In genomic region chr1:180364005-180364404, GRCm38 (mm10) we compare ENCODE assay signal across 7 mouse cellular contexts. TPM values are rescaled to one million over a fixed set of nuclear protein-coding genes. Genes with fewer than 3 reads are reported as not detected.
DNase-seq lines count a peak whose midpoint lies in the region; ATAC-seq lines count a peak whose summit lies in the region.

No protein-coding gene starts in this region.

- no peak overlapping the region for H3K27ac ChIP-seq in embryonic facial prominence, embryonic 13.5 days
- H3K27ac ChIP-seq in intestine, embryonic 16.5 days (ENCODE audit: low read length) = peak overlapping the region; percentile 38; the same call in 1 of the 2 replicates

- H3K4me3 ChIP-seq in embryonic facial prominence, embryonic 13.5 days = no peak overlapping the region
- H3K4me3 ChIP-seq in intestine, embryonic 16.5 days (ENCODE audit: low read length) = no peak overlapping the region

- peak overlapping the region; percentile 72; the same call in 1 of the 2 replicates for H3K4me2 ChIP-seq in embryonic facial prominence, embryonic 13.5 days
- H3K4me2 ChIP-seq in intestine, embryonic 16.5 days (ENCODE audit: low read depth, low read length) = peak overlapping the region; percentile 26

- H3K4me1 ChIP-seq in embryonic facial prominence, embryonic 13.5 days = peaks cover 51% of the 10 kb centered on the region
- H3K4me1 ChIP-seq in intestine, embryonic 16.5 days (ENCODE audit: control insufficient read depth, insufficient read depth, low read length) = peaks cover 31% of the 10 kb centered on the region

- H3K27me3 ChIP-seq in embryonic facial prominence, embryonic 13.5 days = no peaks in the 10 kb centered on the region
- H3K27me3 ChIP-seq in intestine, embryonic 16.5 days (replicated peaks; ENCODE audit: control insufficient read depth, insufficient read depth, low read length) = no peaks in the 10 kb centered on the region

- DNase-seq in thymus, postnatal 14 days = peak; percentile 41
- no peak for DNase-seq in thymus, postnatal 10 days (ENCODE audit: low spot score in 2 of 2)
- DNase-seq in lung, postnatal 36 days = peak; percentile 68
- DNase-seq in left cerebral cortex, postnatal 4 days = no peak

- intact Hi-C loops in left cerebral cortex, postnatal 4 days (cut with DNase I) = no loop called here

- no peak overlapping the region for H3K9ac ChIP-seq in embryonic facial prominence, embryonic 13.5 days
- 0 out of 2 replicates have a peak overlapping the region, but pooled peaks have one; percentile 25 for H3K9ac ChIP-seq in intestine, embryonic 16.5 days (ENCODE audit: low read depth, low read length)

- 81% methylated on average over 17 of the region's 17 CpGs for WGBS in embryonic facial prominence, embryonic 13.5 days
- 34% methylated on average over 17 of the region's 17 CpGs for WGBS in intestine, embryonic 16.5 days

- ATAC-seq in embryonic facial prominence, embryonic 13.5 days (ENCODE audit: insufficient number of reproducible peaks, insufficient read depth, low FRiP score, low TSS enrichment, low read depth) = no peak
- peak; percentile 13; the same call in 1 of the 2 replicates for ATAC-seq in intestine, embryonic 16.5 days
- no peak for ATAC-seq in erythroid progenitor cell, adult 5-6 weeks (replicated peaks; ENCODE audit: low FRiP score, poor library complexity, severe bottlenecking)

- H3K36me3 ChIP-seq in embryonic facial prominence, embryonic 13.5 days = 0 out of 2 replicates have a peak, but pooled peaks cover 5% of the 10 kb centered on the region
- H3K36me3 ChIP-seq in intestine, embryonic 16.5 days (ENCODE audit: control insufficient read depth, insufficient read depth, low read length) = no peaks in the 10 kb centered on the region

- H3K9me3 ChIP-seq in embryonic facial prominence, embryonic 13.5 days = no peaks in the 10 kb centered on the region
- no peaks in the 10 kb centered on the region for H3K9me3 ChIP-seq in intestine, embryonic 16.5 days (ENCODE audit: control insufficient read depth, low read length)

RNA-seq across cellular contexts. Expression of gene Itpkb, which starts 33.7 kb away (rescaled TPM):
- polyA plus RNA-seq in embryonic facial prominence, embryonic 13.5 days (2015; fragmentation: Nextera tagmentation; extraction: Ambion mirVana) = 11.2 and 12.2 TPM in 2 replicates
- 5.1 TPM in 2 replicates for polyA plus RNA-seq in intestine, embryonic 16.5 days (2015; fragmentation: Nextera tagmentation; extraction: Ambion mirVana)
- total RNA-seq in erythroid progenitor cell, adult 5-6 weeks (2015; ENCODE audit: low replicate concordance) = 2.5 and 6.5 TPM in 2 replicates
- 1.9 and 2.6 TPM in 2 replicates for total RNA-seq in erythroid progenitor cell, adult 5-6 weeks (2017; ENCODE audit: low replicate concordance)
- total RNA-seq in left cerebral cortex, postnatal 4 days (2021) = 10 to 100 TPM; 12.1 to 12.3 TPM

Comparison
In these comparisons a context has a peak if more than half of its experiments do, and no peak if none do; other contexts are left out.
1. DNase-seq: peak in thymus, postnatal 14 days (single experiment) and lung, postnatal 36 days (single experiment); none in thymus, postnatal 10 days (0 of 2) and left cerebral cortex, postnatal 4 days (single experiment).